Mouse (Mus musculus) liver, embryonic 11.5 days (tissue): ENCODE data around the gene Fzr1. TPM values are rescaled to one million over a fixed set of nuclear protein-coding genes. Genes with fewer than 3 reads are reported as not detected.

Experiments
- ATAC-seq: fragments of 200-750 bp; cut with Nextera tagmentation; replicated peaks from 2 replicates; pipeline ENCODE4 v1.8.0; 2017; ENCODE audit warnings: moderate number of reproducible peaks, mild to moderate bottlenecking, moderate TSS enrichment, moderate library complexity; ENCODE audit not compliant: low FRiP score
- DNase-seq: peaks from one replicate; pipeline ENCODE4 v3.0.0-alpha.2; 2017; ENCODE audit warnings: low spot score
- H3K27ac ChIP-seq: fragments of 300-500 bp; sonication (generic); 2 replicates; pipeline ENCODE4 v1.5.1; 2014; ENCODE audit warnings: mild to moderate bottlenecking, low read depth, low read length, control low read depth
- H3K27me3 ChIP-seq: fragments of 300-500 bp; sonication (generic); replicated peaks from 2 replicates; pipeline ENCODE4 v1.6.1; 2014; ENCODE audit warnings: low read length, mixed read lengths; ENCODE audit not compliant: control insufficient read depth, insufficient read depth
- H3K36me3 ChIP-seq: fragments of 300-500 bp; sonication (generic); 2 replicates; pipeline ENCODE4 v1.6.1; 2014; ENCODE audit warnings: mild to moderate bottlenecking, low read length, moderate library complexity, mixed read lengths; ENCODE audit not compliant: control insufficient read depth, insufficient read depth
- H3K4me1 ChIP-seq: fragments of 300-500 bp; sonication (generic); replicated peaks from 2 replicates; pipeline ENCODE4 v1.6.1; 2014; ENCODE audit warnings: low read length, mixed read lengths; ENCODE audit not compliant: control insufficient read depth, insufficient read depth
- H3K4me2 ChIP-seq: fragments of 300-500 bp; sonication (generic); 2 replicates; pipeline ENCODE4 v1.6.1; 2014; ENCODE audit warnings: mild to moderate bottlenecking, control low read depth, moderate library complexity
- H3K4me3 ChIP-seq: fragments of 300-500 bp; sonication (generic); 2 replicates; pipeline ENCODE4 v1.5.1; 2014; ENCODE audit warnings: low read depth, low read length, control low read depth
- H3K9ac ChIP-seq: fragments of 300-500 bp; sonication (generic); 2 replicates; pipeline ENCODE4 v1.6.1; 2014; ENCODE audit warnings: low read depth, low read length, control low read depth
- H3K9me3 ChIP-seq: fragments of 300-500 bp; sonication (generic); 2 replicates; pipeline ENCODE4 v1.6.1; 2016; ENCODE audit warnings: low read length, inconsistent platforms, mixed read lengths; ENCODE audit not compliant: control insufficient read depth
- WGBS: fragments of 180-500 bp; shearing (Covaris S2); extraction: QIAGEN DNeasy Blood & Tissue Kit; methylation state at CpG from one replicate; pipeline ENCODE4 v1.1.7; 2014; 5-methylcytosine and 5-hydroxymethylcytosine counted together
- polyA plus RNA-seq: library from polyadenylated mRNA; unstranded; fragments of >200 nt; fragmentation: Nextera tagmentation; extraction: Ambion mirVana; gene quantifications from 2 replicates; pipeline ENCODE4 v1.2.1, GENCODE M21; 2014

The Fzr1 gene
- polyA plus RNA-seq, 1 experiment from 2014 or later: 74.0 TPM

- Histone ChIP-seq H3K4me2 (no peak overlapping the region), H3K27ac (no peak overlapping the region), H3K4me3 (no peak overlapping the region), H3K9me3 (no peaks in the 10 kb centered on the region), H3K27me3 (peaks cover 59% of the 10 kb centered on the region), H3K36me3 (no peaks in the 10 kb centered on the region), H3K9ac (no peak overlapping the region), H3K4me1 (peaks cover 15% of the 10 kb centered on the region)
- 48% methylated on average over 4 of the region's 4 CpGs for WGBS
- no peak for DNase-seq
- ATAC-seq: no peak
These were observed 45.3 kb upstream of the Fzr1 start for GRCm38 (mm10) chr10:81423476-81424245.

- 76% methylated on average over 3 of the region's 3 CpGs for WGBS
- no peak for DNase-seq
- no peak overlapping the region for H3K4me2 ChIP-seq
- H3K4me3 ChIP-seq: no peak overlapping the region
- peaks cover 19% of the 10 kb centered on the region for H3K4me1 ChIP-seq
- H3K27me3 ChIP-seq: peaks cover 52% of the 10 kb centered on the region
- H3K36me3 ChIP-seq: no peaks in the 10 kb centered on the region
- no peaks in the 10 kb centered on the region for H3K9me3 ChIP-seq
- H3K9ac ChIP-seq: no peak overlapping the region
- ATAC-seq: no peak
- H3K27ac ChIP-seq: no peak overlapping the region
These were observed 44.4 kb upstream of the Fzr1 start for GRCm38 (mm10) chr10:81422661-81423217.

- no peak overlapping the region for H3K27ac ChIP-seq
- ATAC-seq (no peak), DNase-seq (no peak)
- H3K27me3 ChIP-seq: peaks cover 46% of the 10 kb centered on the region
- H3K4me2 ChIP-seq: no peak overlapping the region
- H3K4me1 ChIP-seq: peaks cover 25% of the 10 kb centered on the region
- H3K36me3 ChIP-seq: no peaks in the 10 kb centered on the region
- no peak overlapping the region; the same call in 1 of the 2 replicates for H3K9ac ChIP-seq
- 69% methylated on average over 6 of the region's 6 CpGs for WGBS
- no peaks in the 10 kb centered on the region for H3K9me3 ChIP-seq
- no peak overlapping the region for H3K4me3 ChIP-seq
These were observed 43.9 kb upstream of the Fzr1 start for GRCm38 (mm10) chr10:81422191-81422590.

DNA sequence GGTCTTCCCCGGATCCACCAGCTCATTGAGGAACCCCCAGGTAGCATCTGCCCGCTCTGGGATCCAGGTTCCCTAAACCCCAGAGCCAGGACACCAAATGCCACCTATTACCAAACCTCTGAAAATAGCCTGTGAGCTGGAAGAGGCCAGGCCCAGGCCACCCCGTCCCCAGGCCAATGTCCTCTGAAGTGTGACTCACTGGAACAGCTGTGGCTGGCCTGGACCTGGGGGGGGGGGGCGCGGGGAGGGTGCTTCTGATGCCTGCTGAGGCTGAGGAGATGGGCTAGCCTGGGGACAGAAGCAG lies 43.4 kb upstream of the Fzr1 start:
- peaks cover 42% of the 10 kb centered on the region for H3K27me3 ChIP-seq
- DNase-seq: no peak
- H3K9me3 ChIP-seq: no peaks in the 10 kb centered on the region
- no peak for ATAC-seq
- WGBS: 70% methylated on average over 5 of the region's 5 CpGs
- no peaks in the 10 kb centered on the region for H3K36me3 ChIP-seq
- H3K27ac ChIP-seq: no peak overlapping the region
- H3K4me3 ChIP-seq: no peak overlapping the region
- no peak overlapping the region for H3K9ac ChIP-seq
- peaks cover 29% of the 10 kb centered on the region for H3K4me1 ChIP-seq
- no peak overlapping the region for H3K4me2 ChIP-seq

GRCm38 (mm10) chr10:81421041-81421796 lies 42.9 kb upstream of the Fzr1 start:
- Histone ChIP-seq H3K4me2 (no peak overlapping the region), H3K9ac (no peak overlapping the region), H3K36me3 (no peaks in the 10 kb centered on the region), H3K4me1 (peaks cover 29% of the 10 kb centered on the region), H3K27ac (no peak overlapping the region; the same call in 1 of the 2 replicates), H3K27me3 (peaks cover 37% of the 10 kb centered on the region), H3K9me3 (no peaks in the 10 kb centered on the region), H3K4me3 (no peak overlapping the region)
- ATAC-seq (no peak), DNase-seq (no peak)
- 71% methylated on average over 4 of the region's 4 CpGs for WGBS

DNA sequence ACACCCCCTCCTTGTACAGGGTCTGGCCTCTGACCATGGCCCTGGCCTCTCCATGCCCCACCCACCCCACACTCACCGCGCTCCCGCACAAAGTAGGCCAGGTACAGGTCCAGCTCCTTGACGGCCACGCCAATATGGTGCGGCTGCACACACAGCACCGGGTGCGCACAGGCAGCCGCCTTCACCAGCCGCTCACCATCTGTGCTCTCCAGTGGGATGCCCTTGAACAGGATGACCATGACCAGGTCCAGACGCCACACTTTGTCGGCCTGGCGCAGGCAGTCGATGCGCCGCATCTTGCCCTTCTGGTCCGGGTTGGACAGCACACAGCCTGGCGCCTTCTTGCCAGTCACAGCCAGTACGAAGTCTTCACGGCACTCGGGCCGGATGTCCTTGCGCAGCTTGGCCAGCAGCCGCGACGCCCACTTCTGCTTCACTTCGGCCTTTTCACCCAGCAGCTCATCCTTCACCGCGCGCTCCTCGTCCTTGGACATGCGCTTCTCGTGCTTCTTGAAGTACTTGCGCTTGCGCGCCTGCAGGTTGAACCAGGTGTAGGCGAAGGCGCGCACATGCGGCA lies 42.0 kb upstream of the Fzr1 start:
- H3K4me1 ChIP-seq: peaks cover 29% of the 10 kb centered on the region
- no peak overlapping the region for H3K4me3 ChIP-seq
- H3K27ac ChIP-seq: no peak overlapping the region
- DNase-seq: no peak
- no peaks in the 10 kb centered on the region for H3K36me3 ChIP-seq
- H3K9me3 ChIP-seq: no peaks in the 10 kb centered on the region
- no peak overlapping the region for H3K4me2 ChIP-seq
- H3K27me3 ChIP-seq: peaks cover 27% of the 10 kb centered on the region
- ATAC-seq: no peak
- H3K9ac ChIP-seq: no peak overlapping the region
- WGBS: 80% methylated on average over 40 of the region's 40 CpGs

DNA sequence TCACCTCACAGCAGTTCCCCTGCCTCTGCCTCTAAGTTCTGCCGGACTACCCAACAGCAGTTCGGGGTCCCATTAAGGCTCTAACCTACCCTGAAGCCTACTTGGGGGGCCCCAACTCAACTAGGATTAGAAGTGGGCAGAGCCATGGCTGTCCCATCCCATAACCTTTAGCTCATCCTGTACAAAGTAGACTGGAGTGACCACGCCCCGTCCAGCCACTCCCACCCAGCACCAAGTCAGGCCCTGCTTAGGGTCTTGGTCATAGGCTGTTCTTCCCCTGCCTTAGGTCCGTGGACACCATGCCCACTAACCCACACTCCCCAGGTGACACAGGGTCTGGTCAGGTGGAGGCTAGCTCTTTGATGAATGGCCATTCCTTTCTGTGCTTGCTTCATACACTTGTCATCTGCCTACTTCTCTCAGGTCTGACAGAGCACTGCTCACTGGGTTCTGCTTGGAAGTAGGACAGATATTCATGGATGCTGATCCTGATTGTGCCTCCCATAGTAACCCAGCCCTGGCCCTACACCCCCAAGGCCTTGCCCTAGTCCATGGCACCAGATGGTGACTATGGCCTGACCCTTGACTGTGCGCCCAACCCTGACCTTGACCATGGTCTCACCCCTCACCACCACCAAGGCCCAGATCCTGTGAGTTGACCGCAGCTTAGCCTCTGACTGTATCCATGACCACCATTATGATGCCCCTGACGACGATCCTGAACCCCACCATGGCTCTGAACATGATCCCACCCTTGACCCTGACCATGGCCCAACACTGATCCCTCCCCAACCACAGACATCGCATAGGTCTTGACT lies 41.0 kb upstream of the Fzr1 start:
- H3K27ac ChIP-seq: no peak overlapping the region
- H3K36me3 ChIP-seq: no peaks in the 10 kb centered on the region
- H3K9ac ChIP-seq: no peak overlapping the region
- peaks cover 18% of the 10 kb centered on the region for H3K27me3 ChIP-seq
- no peak overlapping the region for H3K4me2 ChIP-seq
- no peak for DNase-seq
- no peak overlapping the region for H3K4me3 ChIP-seq
- WGBS: 83% methylated on average over 10 of the region's 10 CpGs
- ATAC-seq: no peak; the same call in 1 of the 2 replicates
- peaks cover 37% of the 10 kb centered on the region for H3K4me1 ChIP-seq
- no peaks in the 10 kb centered on the region for H3K9me3 ChIP-seq
